Mouse (Mus musculus): Measurements from ENCODE around the gene Akr7a5. TPM values are rescaled to one million over a fixed set of nuclear protein-coding genes. Genes with fewer than 3 reads are reported as not detected.

Akr7a5 gene
- polyA plus RNA-seq (2012; rRNA removed) (8.3 and 9.8 TPM in 2 replicates), polyA plus RNA-seq (2014; fragmentation: Nextera tagmentation; extraction: Ambion mirVana) (28.4 and 34.2 TPM in 2 replicates)

GRCm38 (mm10) chr4:139310171-139310898 lies at the start of gene Akr7a5, which contains the start of gene Pqlc2:
TSS of gene Akr7a5 (plus strand) at chr4:139310744.
TSS of gene Pqlc2 (minus strand) at chr4:139310708.
- no peaks in the 10 kb centered on the region for H3K9me3 ChIP-seq (ENCODE audit: control insufficient read depth, low read length)
- no peaks in the 10 kb centered on the region for H3K27me3 ChIP-seq (ENCODE audit: control insufficient read depth, insufficient read depth, low read length)
- H3K4me2 ChIP-seq (ENCODE audit: low read depth): peak within 1 kb of the TSS; percentile 99
- no peak within 1 kb of the TSS; the same call in 1 of the 2 replicates for H3K27ac ChIP-seq
- peak; percentile 82 to 85 (median 84) for DNase-seq (ENCODE audit: low read depth in 3 of 3, low spot score in 3 of 3)
- WGBS (ENCODE audit: insufficient replicate concordance): under 1% methylated on average over 63 of the region's 63 CpGs
- H3K9ac ChIP-seq (replicated peaks): peak within 1 kb of the TSS; percentile 77
- ATAC-seq (ENCODE audit: insufficient read depth): peak; percentile 88
- TF ChIP-seq EP300 (IDR thresholded peaks at IDR 0.05; ENCODE audit: low read depth): no peak
- no peak for TF ChIP-seq CTCF (IDR thresholded peaks at IDR 0.05; ENCODE audit: low read depth)
- peak within 1 kb of the TSS; percentile 76 to 86 for H3K4me3 ChIP-seq (ENCODE audit: insufficient read depth in 1 of 2, low read depth in 2 of 2, low read length in 2 of 2)
- H3K4me1 ChIP-seq (replicated peaks; ENCODE audit: control insufficient read depth in 2 of 2, insufficient read depth in 2 of 2, low read length in 1 of 2): peaks cover 4 to 10% of the 10 kb centered on the region in 2 experiments; a peak in 3 of 4 replicates
- no peaks in the 10 kb centered on the region for H3K36me3 ChIP-seq (replicated peaks; ENCODE audit: control insufficient read depth, insufficient read depth, low read depth)

GRCm38 (mm10) chr4:139262981-139263380 lies 47.6 kb upstream of the Akr7a5 start:
- Histone ChIP-seq H3K9me3 (ENCODE audit: control insufficient read depth, low read length) (no peaks in the 10 kb centered on the region), H3K4me1 (replicated peaks; ENCODE audit: control insufficient read depth in 2 of 2, insufficient read depth in 2 of 2, low read length in 1 of 2) (no peaks in the 10 kb centered on the region), H3K27ac (no peak overlapping the region), H3K27me3 (ENCODE audit: control insufficient read depth, insufficient read depth, low read length) (no peaks in the 10 kb centered on the region), H3K36me3 (replicated peaks; ENCODE audit: control insufficient read depth, insufficient read depth, low read depth) (peaks cover 10% of the 10 kb centered on the region; the same call in 1 of the 2 replicates), H3K4me3 (ENCODE audit: insufficient read depth in 1 of 2, low read depth in 2 of 2, low read length in 2 of 2) (no peak overlapping the region), H3K4me2 (ENCODE audit: low read depth) (no peak overlapping the region), H3K9ac (replicated peaks) (no peak overlapping the region)
- TF ChIP-seq CTCF (IDR thresholded peaks at IDR 0.05; ENCODE audit: low read depth): no peak
- ATAC-seq (ENCODE audit: insufficient read depth) (no peak), DNase-seq (ENCODE audit: low read depth in 3 of 3, low spot score in 3 of 3) (no peak)
- 77% methylated on average over 6 of the region's 6 CpGs for WGBS (ENCODE audit: insufficient replicate concordance)

- peaks cover 7% of the 10 kb centered on the region; the same call in 1 of the 2 replicates for H3K36me3 ChIP-seq (replicated peaks; ENCODE audit: control insufficient read depth, insufficient read depth, low read depth)
- ATAC-seq (ENCODE audit: insufficient read depth) (no peak), DNase-seq (ENCODE audit: low read depth in 3 of 3, low spot score in 3 of 3) (no peak)
- TF ChIP-seq CTCF (IDR thresholded peaks at IDR 0.05; ENCODE audit: low read depth) (no peak), EP300 (IDR thresholded peaks at IDR 0.05; ENCODE audit: low read depth) (no peak)
- no peak overlapping the region for H3K9ac ChIP-seq (replicated peaks)
- no peaks in the 10 kb centered on the region for H3K4me1 ChIP-seq (replicated peaks; ENCODE audit: control insufficient read depth in 2 of 2, insufficient read depth in 2 of 2, low read length in 1 of 2)
- H3K4me3 ChIP-seq (ENCODE audit: insufficient read depth in 1 of 2, low read depth in 2 of 2, low read length in 2 of 2): no peak overlapping the region
- no peaks in the 10 kb centered on the region for H3K9me3 ChIP-seq (ENCODE audit: control insufficient read depth, low read length)
- H3K4me2 ChIP-seq (ENCODE audit: low read depth): no peak overlapping the region
- H3K27ac ChIP-seq: no peak overlapping the region
- 78% methylated on average over 13 of the region's 13 CpGs for WGBS (ENCODE audit: insufficient replicate concordance)
- H3K27me3 ChIP-seq (ENCODE audit: control insufficient read depth, insufficient read depth, low read length): no peaks in the 10 kb centered on the region
These were observed 44.6 kb upstream of the Akr7a5 start for GRCm38 (mm10) chr4:139265783-139266499.

GRCm38 (mm10) chr4:139266500-139266865 lies 44.1 kb upstream of the Akr7a5 start:
- DNase-seq (ENCODE audit: low read depth in 3 of 3, low spot score in 3 of 3) (no peak), ATAC-seq (ENCODE audit: insufficient read depth) (no peak)
- H3K9ac ChIP-seq (replicated peaks): no peak overlapping the region
- H3K4me3 ChIP-seq (ENCODE audit: insufficient read depth in 1 of 2, low read depth in 2 of 2, low read length in 2 of 2): no peak overlapping the region
- H3K36me3 ChIP-seq (replicated peaks; ENCODE audit: control insufficient read depth, insufficient read depth, low read depth): peaks cover 6% of the 10 kb centered on the region; the same call in 1 of the 2 replicates
- no peak overlapping the region for H3K4me2 ChIP-seq (ENCODE audit: low read depth)
- no peak for TF ChIP-seq CTCF (IDR thresholded peaks at IDR 0.05; ENCODE audit: low read depth)
- TF ChIP-seq EP300 (IDR thresholded peaks at IDR 0.05; ENCODE audit: low read depth): no peak
- no peaks in the 10 kb centered on the region for H3K27me3 ChIP-seq (ENCODE audit: control insufficient read depth, insufficient read depth, low read length)
- no peaks in the 10 kb centered on the region for H3K9me3 ChIP-seq (ENCODE audit: control insufficient read depth, low read length)
- WGBS (ENCODE audit: insufficient replicate concordance): 79% methylated on average over 7 of the region's 7 CpGs
- H3K27ac ChIP-seq: no peak overlapping the region
- H3K4me1 ChIP-seq (replicated peaks; ENCODE audit: control insufficient read depth in 2 of 2, insufficient read depth in 2 of 2, low read length in 1 of 2): no peaks in the 10 kb centered on the region

GRCm38 (mm10) chr4:139267335-139267734 lies 43.2 kb upstream of the Akr7a5 start:
- Histone ChIP-seq H3K9ac (replicated peaks) (no peak overlapping the region), H3K4me3 (ENCODE audit: insufficient read depth in 1 of 2, low read depth in 2 of 2, low read length in 2 of 2) (no peak overlapping the region), H3K27ac (no peak overlapping the region), H3K36me3 (replicated peaks; ENCODE audit: control insufficient read depth, insufficient read depth, low read depth) (no peaks in the 10 kb centered on the region; the same call in 1 of the 2 replicates), H3K27me3 (ENCODE audit: control insufficient read depth, insufficient read depth, low read length) (no peaks in the 10 kb centered on the region), H3K4me1 (replicated peaks; ENCODE audit: control insufficient read depth in 2 of 2, insufficient read depth in 2 of 2, low read length in 1 of 2) (no peaks in the 10 kb centered on the region), H3K4me2 (ENCODE audit: low read depth) (no peak overlapping the region), H3K9me3 (ENCODE audit: control insufficient read depth, low read length) (no peaks in the 10 kb centered on the region)
- WGBS (ENCODE audit: insufficient replicate concordance): 84% methylated on average over 3 of the region's 3 CpGs
- DNase-seq (ENCODE audit: low read depth in 3 of 3, low spot score in 3 of 3) (no peak), ATAC-seq (ENCODE audit: insufficient read depth) (no peak)
- TF ChIP-seq EP300 (IDR thresholded peaks at IDR 0.05; ENCODE audit: low read depth) (no peak), CTCF (IDR thresholded peaks at IDR 0.05; ENCODE audit: low read depth) (no peak)
